ENCODE assay signal across 26 mouse cellular contexts in genomic region chr19:29155552-29155951, GRCm38 (mm10). TPM values are rescaled to one million over a fixed set of nuclear protein-coding genes. Genes with fewer than 3 reads are reported as not detected.
DNase-seq lines count a peak whose midpoint lies in the region; ATAC-seq and TF ChIP-seq lines count a peak whose summit lies in the region.
"Had no signal": no experiment of that assay in that cellular context is flagged by ENCODE, and none has a peak within 500 bp of the region (broad histone marks: within the 10 kb centered on the region; RNA-seq: fewer than 3 reads in every experiment).

No protein-coding gene starts in this region.

- no peaks in the 10 kb centered on the region for H3K36me3 ChIP-seq in lung, embryonic 16.5 days (ENCODE audit: control insufficient read depth, insufficient read depth, low read length)
- no peaks in the 10 kb centered on the region for H3K36me3 ChIP-seq in midbrain, embryonic 10.5 days
- H3K36me3 ChIP-seq: embryonic facial prominence, embryonic 12.5 days; embryonic facial prominence, embryonic 15.5 days; heart, embryonic 15.5 days; hindbrain, embryonic 10.5 days; hindbrain, embryonic 13.5 days had no signal

- H3K27ac ChIP-seq in lung, embryonic 16.5 days (ENCODE audit: low read length), result no peak overlapping the region
- H3K27ac ChIP-seq in midbrain, embryonic 10.5 days (replicated peaks), result no peak overlapping the region
- no peak overlapping the region for H3K27ac ChIP-seq in gastrocnemius, adult 2 months
- H3K27ac ChIP-seq: embryonic facial prominence, embryonic 12.5 days; embryonic facial prominence, embryonic 15.5 days; heart, embryonic 15.5 days; hindbrain, embryonic 10.5 days; hindbrain, embryonic 13.5 days had no signal

- no peaks in the 10 kb centered on the region for H3K27me3 ChIP-seq in lung, embryonic 16.5 days (ENCODE audit: control insufficient read depth, insufficient read depth, low read depth, low read length)
- no peaks in the 10 kb centered on the region for H3K27me3 ChIP-seq in midbrain, embryonic 10.5 days (ENCODE audit: low read depth, poor library complexity, severe bottlenecking)
- H3K27me3 ChIP-seq: embryonic facial prominence, embryonic 12.5 days; embryonic facial prominence, embryonic 15.5 days; heart, embryonic 15.5 days; hindbrain, embryonic 13.5 days had no signal

- H3K4me3 ChIP-seq in lung, embryonic 16.5 days (ENCODE audit: low read length), result no peak overlapping the region
- no peak overlapping the region for H3K4me3 ChIP-seq in midbrain, embryonic 10.5 days
- H3K4me3 ChIP-seq in gastrocnemius, adult 2 months, result no peak overlapping the region
- H3K4me3 ChIP-seq: embryonic facial prominence, embryonic 12.5 days; embryonic facial prominence, embryonic 15.5 days; heart, embryonic 15.5 days; hindbrain, embryonic 10.5 days; hindbrain, embryonic 13.5 days had no signal

- no peak overlapping the region for H3K4me2 ChIP-seq in lung, embryonic 16.5 days (ENCODE audit: low read depth, low read length)
- H3K4me2 ChIP-seq: embryonic facial prominence, embryonic 12.5 days; embryonic facial prominence, embryonic 15.5 days; heart, embryonic 11.5 days; heart, embryonic 15.5 days; hindbrain, embryonic 13.5 days had no signal

- WGBS in lung, embryonic 16.5 days, result 47% methylated on average over 3 of the region's 3 CpGs
- 85% methylated on average over 3 of the region's 3 CpGs for WGBS in midbrain, embryonic 10.5 days

- ATAC-seq in CD4-positive, CD25-positive, alpha-beta regulatory T cell, adult 4 months, result no peak
- ATAC-seq in lung, embryonic 16.5 days (ENCODE audit: low read depth), result peak; percentile 56; the same call in 1 of the 2 replicates
- ATAC-seq: activated CD4-positive, CD25-positive, alpha-beta regulatory T cell, adult 4 months; forebrain, embryonic 14.5 days; forebrain, postnatal 0 days; hindbrain, embryonic 16.5 days had no signal

- TF ChIP-seq POLR2A in brain, embryonic 14.5 days (IDR thresholded peaks at IDR 0.05; ENCODE audit: borderline replicate concordance, extremely low read depth, insufficient read depth, insufficient read length, poor library complexity, severe bottlenecking), result no peak

- no peak for TF ChIP-seq CTCF in brain, embryonic 14.5 days (IDR thresholded peaks at IDR 0.05; ENCODE audit: borderline replicate concordance, extremely low read depth, insufficient read depth, insufficient read length)
- TF ChIP-seq CTCF in gastrocnemius, adult 2 months (IDR thresholded peaks at IDR 0.05), result no peak

- H3K4me1 ChIP-seq in lung, embryonic 16.5 days (replicated peaks; ENCODE audit: control insufficient read depth, insufficient read depth, low read length), result no peaks in the 10 kb centered on the region
- no peaks in the 10 kb centered on the region for H3K4me1 ChIP-seq in midbrain, embryonic 10.5 days
- H3K4me1 ChIP-seq: embryonic facial prominence, embryonic 12.5 days; embryonic facial prominence, embryonic 15.5 days; heart, embryonic 15.5 days; hindbrain, embryonic 10.5 days; hindbrain, embryonic 13.5 days had no signal

- DNase-seq in CD4-positive, CD25-positive, alpha-beta regulatory T cell, adult 2 months (ENCODE audit: low read depth, low spot score), result peak; percentile 9
- DNase-seq in brain, embryonic 14.5 days (ENCODE audit: low read depth), result peak; percentile 3
- DNase-seq in lung, postnatal 25 days (ENCODE audit: low spot score), result peak; percentile 39
- DNase-seq in gastrocnemius, postnatal 14 days, result no peak
- DNase-seq in midbrain, embryonic 10.5 days (ENCODE audit: low spot score), result no peak
- no peak for DNase-seq in gastrocnemius, adult 2 months
- DNase-seq: adrenal gland, adult 8-10 months; adrenal gland, postnatal 25 days; cerebellum, adult 18-20 months; cerebellum, adult 9-10 months; cerebellum, postnatal 14 days; forebrain, postnatal 0 days; gastrocnemius, postnatal 36 days; heart, postnatal 10 days; heart, postnatal 36 days had no signal

- no peaks in the 10 kb centered on the region for H3K9me3 ChIP-seq in lung, embryonic 16.5 days (ENCODE audit: control insufficient read depth, low read length)
- H3K9me3 ChIP-seq in midbrain, embryonic 10.5 days (replicated peaks), result no peaks in the 10 kb centered on the region
- H3K9me3 ChIP-seq: embryonic facial prominence, embryonic 12.5 days; embryonic facial prominence, embryonic 15.5 days; heart, embryonic 15.5 days; hindbrain, embryonic 10.5 days; hindbrain, embryonic 13.5 days had no signal

- intact Hi-C loops in gastrocnemius, postnatal 14 days (cut with DNase I; ENCODE audit: low total_unique reads), result no loop called here
- intact Hi-C loops in gastrocnemius, adult 2 months (cut with DNase I), result no loop called here

- no peak overlapping the region for H3K9ac ChIP-seq in lung, embryonic 16.5 days (ENCODE audit: low read length)
- H3K9ac ChIP-seq: embryonic facial prominence, embryonic 12.5 days; embryonic facial prominence, embryonic 15.5 days; forebrain, postnatal 0 days; heart, embryonic 15.5 days; hindbrain, embryonic 13.5 days had no signal

RNA-seq across cellular contexts. Expression of gene Rcl1, which starts 54.4 kb away (rescaled TPM):
- 10 to 100 TPM; 22.2 to 26.9 TPM for polyA plus RNA-seq in CD4-positive, CD25-positive, alpha-beta regulatory T cell, adult 4 months (2017; shearing (Covaris generic))
- 17.6 and 18.0 TPM in 2 replicates for polyA plus RNA-seq in brain, embryonic 14.5 days (2012; rRNA removed)
- polyA plus RNA-seq in lung, embryonic 16.5 days (2015; fragmentation: Nextera tagmentation; extraction: Ambion mirVana), result 36.8 and 40.2 TPM in 2 replicates
- 10 to 100 TPM; 11.2 to 12.9 TPM for total RNA-seq in gastrocnemius, postnatal 14 days (2021)
- polyA plus RNA-seq in midbrain, embryonic 10.5 days (2016; fragmentation: Nextera tagmentation; extraction: Ambion mirVana), result 65.3 and 83.0 TPM in 2 replicates
- 1 to 10 TPM; 6.5 to 7.7 TPM for total RNA-seq in gastrocnemius, adult 2 months (2021)

Comparison
In these comparisons a context has a peak if more than half of its experiments do, and no peak if none do; other contexts are left out.
1. DNase-seq: peak in CD4-positive, CD25-positive, alpha-beta regulatory T cell, adult 2 months (single experiment), brain, embryonic 14.5 days (single experiment) and lung, postnatal 25 days (single experiment); none in gastrocnemius, postnatal 14 days (single experiment), midbrain, embryonic 10.5 days (single experiment) and gastrocnemius, adult 2 months (single experiment).